Mouse (Mus musculus): ENCODE measurements at regions not wholly inside any gene's neighbourhood (a gene's known extent, or its start where the extent isn't known, plus 50 kb on each side); places are given as distances from the start of the nearest gene placed in this dataset.

DNA sequence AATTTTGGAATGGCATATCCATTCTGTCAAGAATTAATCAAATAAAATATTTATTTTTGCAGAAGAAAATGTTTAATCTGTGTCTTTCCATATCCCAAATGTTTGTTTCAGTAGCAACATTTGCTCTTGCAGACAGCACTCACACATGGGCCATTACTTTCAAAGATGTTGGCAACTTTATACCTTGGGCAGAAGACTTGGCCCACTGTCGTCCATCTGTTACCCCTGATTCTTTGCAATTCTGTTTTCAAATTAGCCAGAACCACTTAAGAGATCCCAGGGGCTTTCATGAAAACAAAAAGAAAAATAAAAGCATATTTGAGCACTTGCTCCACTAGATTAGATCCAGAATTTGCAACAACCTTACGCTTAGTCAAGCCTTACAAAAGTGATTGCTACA is 483.7 kb downstream of the Slitrk6 start:
- TF ChIP-seq POLR2AphosphoS2 (IDR thresholded peaks at IDR 0.05; ENCODE audit: insufficient read length, low read depth) (no peak), POLR2A (IDR thresholded peaks at IDR 0.05; ENCODE audit: insufficient read length, low read depth) (no peak), TCF12 (IDR thresholded peaks at IDR 0.05; ENCODE audit: insufficient read depth, poor library complexity, severe bottlenecking) (no peak), SRF (IDR thresholded peaks at IDR 0.05; ENCODE audit: control insufficient read depth, insufficient read length, low read depth) (no peak), E2F4 (IDR thresholded peaks at IDR 0.05; ENCODE audit: insufficient read depth) (no peak), MAX (IDR thresholded peaks at IDR 0.05; ENCODE audit: low read depth) (no peak), MYOD1 (IDR thresholded peaks at IDR 0.05; ENCODE audit: control insufficient read depth in 1 of 3, insufficient read length in 2 of 3, low read depth in 2 of 3) (no peak), CEBPB (IDR thresholded peaks at IDR 0.05; ENCODE audit: insufficient read depth, poor library complexity, severe bottlenecking) (no peak), TCF3 (IDR thresholded peaks at IDR 0.05; ENCODE audit: insufficient read length, low read depth) (no peak), USF1 (IDR thresholded peaks at IDR 0.05; ENCODE audit: low read depth) (no peak)
